Mouse (Mus musculus) testis, adult 2 months (tissue): Measurements from ENCODE around the gene Plekha3.

Source experiments
- CTCF ChIP-seq: fragments of 200-500 bp; IDR thresholded peaks from 2 replicates; pipeline ENCODE4 v1.5.1; 2012; ENCODE audit warnings: low read depth, mild to moderate bottlenecking, inconsistent platforms, low read length, moderate library complexity; ENCODE audit not compliant: control insufficient read depth, insufficient read depth, insufficient replicate concordance
- POLR2A ChIP-seq: fragments of 200-500 bp; IDR thresholded peaks from 2 replicates; pipeline ENCODE4 v1.6.1; 2012; ENCODE audit warnings: low read depth, mild to moderate bottlenecking, inconsistent platforms, low read length, moderate library complexity; ENCODE audit not compliant: control insufficient read depth

GRCm38 (mm10) chr2:76682301-76682700 is 7.2 kb downstream of the Plekha3 start:
- TF ChIP-seq CTCF (no peak), POLR2A (no peak)
